Mouse (Mus musculus): ENCODE measurements around the gene Crtam. TPM values are rescaled to one million over a fixed set of nuclear protein-coding genes. Genes with fewer than 3 reads are reported as not detected.

Gene Crtam
- polyA plus RNA-seq, 1 experiment = not detected

DNA sequence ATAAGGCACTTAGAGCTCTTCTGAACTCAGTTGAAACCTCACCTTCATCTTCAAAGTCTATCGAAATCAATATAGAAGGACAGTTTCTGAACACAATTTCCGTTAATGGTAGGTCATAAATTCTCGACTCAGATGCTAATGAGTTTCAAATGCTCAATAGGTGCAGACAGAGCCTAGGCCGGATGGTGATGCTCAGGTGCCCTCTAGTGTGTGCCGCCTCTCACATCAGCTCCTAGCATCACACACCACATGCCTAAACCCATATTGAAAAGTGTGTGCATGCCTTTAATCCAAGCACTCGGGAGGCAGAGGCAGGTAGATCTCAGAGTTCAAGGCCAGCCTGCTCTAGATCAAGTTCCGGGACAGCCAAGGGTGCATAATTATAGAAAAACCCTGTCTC, 67.0 kb downstream of the Crtam start:
- Histone ChIP-seq H3K27me3 (ENCODE audit: control insufficient read depth) (no peaks in the 10 kb centered on the region), H3K4me1 (ENCODE audit: control insufficient read depth) (no peaks in the 10 kb centered on the region), H3K9me3 (ENCODE audit: control insufficient read depth, low read length) (no peaks in the 10 kb centered on the region), H3K4me3 (replicated peaks) (no peak overlapping the region), H3K36me3 (ENCODE audit: control insufficient read depth) (no peaks in the 10 kb centered on the region)
- TF ChIP-seq GATA1 (IDR thresholded peaks at IDR 0.05; ENCODE audit: low read length) (no peak), TAL1 (IDR thresholded peaks at IDR 0.05; ENCODE audit: low read length) (no peak)

GRCm38 (mm10) chr9:40933323-40933722, 71.1 kb downstream of the Crtam start:
- no peak for TF ChIP-seq GATA1 (IDR thresholded peaks at IDR 0.05; ENCODE audit: low read length)
- no peak for TF ChIP-seq TAL1 (IDR thresholded peaks at IDR 0.05; ENCODE audit: low read length)
- Histone ChIP-seq H3K4me1 (ENCODE audit: control insufficient read depth) (no peaks in the 10 kb centered on the region), H3K36me3 (ENCODE audit: control insufficient read depth) (no peaks in the 10 kb centered on the region), H3K4me3 (replicated peaks) (no peak overlapping the region), H3K27me3 (ENCODE audit: control insufficient read depth) (no peaks in the 10 kb centered on the region), H3K9me3 (ENCODE audit: control insufficient read depth, low read length) (no peaks in the 10 kb centered on the region)

DNA sequence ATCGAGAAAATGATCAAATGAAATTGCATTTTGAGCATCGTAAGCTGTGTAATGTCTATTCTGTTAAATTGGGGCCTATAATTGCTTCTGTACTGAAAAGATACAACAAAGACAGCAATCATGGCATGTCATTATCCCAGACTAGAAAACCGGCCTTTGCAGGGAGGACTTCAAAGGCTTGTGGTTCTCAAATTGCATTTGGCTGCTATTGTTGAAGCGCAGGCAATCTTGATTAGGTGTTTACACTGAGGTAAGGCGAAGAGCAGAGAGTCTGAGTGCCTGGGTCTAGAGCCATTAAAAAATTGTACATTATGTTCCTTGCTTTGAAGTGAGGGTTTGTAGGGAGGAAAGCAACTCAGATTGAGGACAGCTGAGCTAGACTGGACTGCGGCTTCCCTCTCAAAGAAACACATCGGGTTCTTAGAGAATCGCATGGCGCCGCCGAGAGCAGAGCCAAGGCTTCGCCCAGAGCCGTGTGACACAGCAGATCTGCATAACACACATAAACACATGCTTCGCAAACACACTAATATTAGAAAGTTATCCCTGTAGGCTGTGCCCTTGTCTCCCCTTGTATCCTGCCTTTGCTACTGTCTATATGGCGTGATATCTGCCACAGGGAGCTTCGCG, 77.0 kb downstream of the Crtam start:
- Histone ChIP-seq H3K27me3 (ENCODE audit: control insufficient read depth) (no peaks in the 10 kb centered on the region), H3K4me1 (ENCODE audit: control insufficient read depth) (no peaks in the 10 kb centered on the region), H3K36me3 (ENCODE audit: control insufficient read depth) (no peaks in the 10 kb centered on the region), H3K4me3 (replicated peaks) (no peak overlapping the region), H3K9me3 (ENCODE audit: control insufficient read depth, low read length) (no peaks in the 10 kb centered on the region)
- TF ChIP-seq GATA1 (IDR thresholded peaks at IDR 0.05; ENCODE audit: low read length) (no peak), TAL1 (IDR thresholded peaks at IDR 0.05; ENCODE audit: low read length) (no peak)

Other genes with a start within 250 kb of the Crtam start
- gene Hspa8, start 203.6 kb downstream of the Crtam start, polyA plus RNA-seq (2012) = 64.3 and 66.6 TPM in 2 replicates
- gene Bsx, start 130.5 kb downstream of the Crtam start, polyA plus RNA-seq (2012) = not detected in 2 replicates
- 0.02 TPM in 1 of 2 replicates, not detected in the other for gene Jhy, start 40.5 kb downstream of the Crtam start, polyA plus RNA-seq (2012)
- 0.07 and 0.12 TPM in 2 replicates for gene Ubash3b, start 157.1 kb upstream of the Crtam start, polyA plus RNA-seq (2012)